Mouse (Mus musculus) G1E (cell line): ENCODE results near the gene Polr1a.

ENCODE experiments used
- CTCF ChIP-seq: IDR thresholded peaks from 2 replicates; pipeline ENCODE4 v1.5.1; 2012; ENCODE audit warnings: low read depth, low read length, inconsistent platforms, mixed read lengths
- GATA1 ChIP-seq: IDR thresholded peaks from 2 replicates; pipeline ENCODE4 v1.6.1; 2012; ENCODE audit warnings: borderline replicate concordance, low read length, inconsistent platforms, mixed read lengths

DNA sequence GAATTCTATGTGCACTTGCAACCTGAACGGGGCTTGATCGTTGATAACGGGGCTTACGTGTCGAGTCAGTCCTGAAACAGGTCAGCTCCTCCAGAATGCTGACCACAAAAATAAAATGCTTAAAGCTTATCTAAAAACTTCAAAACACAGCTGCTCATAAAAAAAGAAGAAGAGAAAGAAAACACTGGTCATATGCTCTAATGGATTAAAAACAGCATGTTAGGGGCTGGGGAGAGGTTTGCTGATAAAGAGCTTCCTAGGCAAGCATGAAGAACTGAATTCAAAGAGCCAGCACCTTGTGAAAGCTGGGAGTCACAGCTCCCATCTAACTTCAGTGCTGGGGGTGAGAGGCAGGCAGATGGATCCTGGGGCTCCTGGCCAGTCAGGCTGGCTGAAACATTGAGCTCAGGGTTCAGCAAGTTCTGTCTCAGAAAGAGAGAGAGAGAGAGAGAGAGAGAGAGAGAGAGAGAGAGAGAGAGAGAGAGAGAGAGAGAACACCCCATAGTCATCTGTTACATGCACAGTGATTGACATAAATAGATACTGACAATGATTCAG lies 92.4 kb downstream of the Polr1a start:
- TF ChIP-seq CTCF (no peak), GATA1 (no peak)
